Mouse (Mus musculus) lung, adult 2 months (tissue): Measurements from ENCODE around the gene N4bp1.

Source experiments
- CTCF ChIP-seq: fragments of 200-500 bp; IDR thresholded peaks from 2 replicates; pipeline ENCODE4 v1.5.1; 2011; ENCODE audit warnings: mild to moderate bottlenecking, low read length, control low read depth; ENCODE audit not compliant: insufficient read depth
- POLR2A ChIP-seq: fragments of 200-500 bp; IDR thresholded peaks from 2 replicates; pipeline ENCODE4 v1.6.1; 2011; ENCODE audit warnings: low read depth, mild to moderate bottlenecking, control low read depth, low read length, borderline replicate concordance; ENCODE audit errors: extremely low read depth

- TF ChIP-seq CTCF (no peak), POLR2A (no peak)
These were observed 40.2 kb downstream of the N4bp1 start for GRCm38 (mm10) chr8:86844856-86845255.
